Mouse (Mus musculus): ENCODE measurements at regions not wholly inside any gene's neighbourhood (a gene's known extent, or its start where the extent isn't known, plus 50 kb on each side); places are given as distances from the start of the nearest gene placed in this dataset.

DNA sequence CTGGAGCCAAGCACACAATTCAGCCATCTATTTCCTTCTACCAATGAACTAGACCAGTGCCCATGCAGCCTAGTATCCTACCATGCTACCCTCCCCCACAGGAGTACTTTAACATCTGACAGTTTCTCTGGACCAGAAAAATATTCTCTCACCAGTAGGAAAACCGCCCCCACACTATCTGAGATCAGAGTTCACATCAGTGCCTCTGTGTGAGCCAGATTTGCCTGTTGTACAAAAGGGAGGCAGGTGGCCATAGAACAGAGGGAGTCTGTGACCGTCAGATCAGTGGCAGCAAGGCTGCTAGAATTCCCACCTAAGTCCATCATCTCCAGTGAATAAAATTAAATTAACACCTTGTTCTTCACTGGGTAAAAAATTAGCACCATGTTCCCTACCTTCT is 166.5 kb downstream of the Atp23 start:
- DNase-seq: no peak

- no peak for DNase-seq
Measured at GRCm38 (mm10) chr10:126727840-126728239, 173.3 kb downstream of the Atp23 start.

GRCm38 (mm10) chr10:126717961-126718360 is 183.2 kb downstream of the Atp23 start:
- DNase-seq: peak in 1 of 2 experiments; percentile 5

- no peak for DNase-seq
Measured at GRCm38 (mm10) chr10:126711758-126712157, 189.4 kb downstream of the Atp23 start.

- DNase-seq: no peak
Measured at GRCm38 (mm10) chr10:126709219-126709917, 191.8 kb downstream of the Atp23 start.

- no peak for DNase-seq
Measured at GRCm38 (mm10) chr10:126708730-126709129, 192.4 kb downstream of the Atp23 start.

DNA sequence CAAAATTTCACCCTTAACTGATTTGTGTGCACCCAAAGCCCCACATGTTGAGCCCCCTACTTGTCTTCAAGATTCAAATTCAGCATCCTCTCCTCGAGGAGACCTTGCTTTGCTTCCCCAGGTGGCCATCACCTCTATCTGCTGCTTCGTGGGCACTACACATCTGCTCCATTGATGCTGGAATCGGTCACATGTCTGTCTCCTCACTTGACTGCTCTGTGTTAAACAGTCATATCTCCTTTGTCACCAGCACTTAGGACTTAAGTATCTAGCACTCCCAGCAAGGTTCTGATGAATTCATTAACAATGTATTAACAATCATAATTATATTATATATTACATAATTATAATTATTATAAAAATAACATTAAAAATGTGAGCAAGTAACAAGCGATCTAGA is 192.9 kb downstream of the Atp23 start:
- DNase-seq: no peak

DNA sequence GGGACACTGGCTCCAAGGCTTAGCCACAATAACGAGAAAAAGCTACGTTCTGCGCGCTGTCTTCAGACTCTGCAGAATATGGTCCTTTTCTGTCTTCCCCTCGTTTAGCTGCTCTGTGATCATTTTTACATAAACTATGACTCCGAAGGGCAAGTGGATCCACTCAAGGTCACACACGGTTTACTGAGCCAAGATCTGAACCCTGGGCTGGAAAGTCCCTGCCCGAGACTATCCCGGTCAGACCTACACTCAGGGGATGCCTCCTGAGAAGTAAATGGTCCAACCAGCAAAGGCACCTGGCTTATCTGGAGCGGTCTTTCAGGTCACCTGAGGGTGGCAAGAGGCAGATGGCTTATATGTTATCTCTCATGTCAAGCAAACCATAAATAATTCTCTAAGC is 204.1 kb downstream of the Atp23 start:
- no peak for DNase-seq

DNA sequence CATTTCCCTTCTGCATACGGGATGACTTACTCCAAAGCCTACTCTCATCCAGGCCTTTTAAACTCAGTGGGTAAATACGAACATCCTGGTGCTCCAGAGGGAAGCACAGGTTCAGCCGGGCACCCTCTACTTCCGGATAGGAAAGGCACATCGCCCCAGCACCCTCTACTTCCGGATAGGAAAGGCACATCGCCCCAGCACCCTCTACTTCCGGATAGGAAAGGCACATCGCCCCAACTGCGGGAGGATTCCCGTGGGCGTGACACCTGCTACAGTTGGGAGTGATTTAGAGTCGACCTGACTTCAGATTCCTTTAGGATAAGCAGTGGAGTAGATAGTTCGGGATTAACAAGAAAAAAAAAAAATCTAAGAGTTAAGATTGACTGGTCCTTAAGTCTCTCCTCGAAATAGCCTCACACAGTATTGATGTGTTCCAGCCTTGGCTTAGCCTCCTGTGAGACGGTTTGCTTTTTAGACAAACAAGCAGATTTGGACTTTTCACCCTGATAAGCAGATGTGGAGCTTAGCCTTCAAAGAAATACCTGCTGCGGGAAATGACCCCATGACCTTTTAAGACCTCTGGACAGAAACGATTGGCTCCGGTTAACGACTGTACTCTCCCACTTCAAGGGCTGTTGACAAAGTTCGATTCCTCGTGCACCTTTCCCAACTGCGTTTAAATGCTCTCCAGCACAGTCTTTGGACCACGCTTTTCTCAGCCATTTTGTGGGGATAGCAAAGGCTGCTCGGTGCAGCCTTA is 210.1 kb downstream of the Atp23 start:
- no peak for DNase-seq

GRCm38 (mm10) chr10:126680275-126681184 is 220.6 kb downstream of the Atp23 start:
- DNase-seq: no peak

GRCm38 (mm10) chr10:126679224-126680120 is 221.7 kb downstream of the Atp23 start:
- peak in 1 of 2 experiments; percentile 42 for DNase-seq

DNA sequence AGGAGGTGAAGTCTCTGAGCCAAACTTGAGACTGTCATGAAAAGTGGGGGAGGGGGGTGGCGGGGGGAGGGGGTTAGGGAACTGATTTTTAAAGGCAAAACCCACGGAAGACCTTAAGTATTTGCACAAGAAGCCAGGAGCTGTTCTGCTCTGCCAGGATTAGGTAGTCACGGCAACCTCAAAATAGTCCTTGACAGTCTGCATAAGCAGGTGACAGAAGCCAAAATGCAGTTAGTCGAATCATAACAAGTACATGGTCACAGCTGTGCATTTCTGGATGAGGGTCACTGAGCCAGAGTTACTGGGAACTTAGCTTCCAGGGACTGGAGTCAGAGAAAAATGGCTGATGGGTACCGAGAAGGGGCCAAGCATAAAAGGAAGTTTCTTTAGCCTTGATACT is 227.7 kb downstream of the Atp23 start:
- no peak for DNase-seq

DNA sequence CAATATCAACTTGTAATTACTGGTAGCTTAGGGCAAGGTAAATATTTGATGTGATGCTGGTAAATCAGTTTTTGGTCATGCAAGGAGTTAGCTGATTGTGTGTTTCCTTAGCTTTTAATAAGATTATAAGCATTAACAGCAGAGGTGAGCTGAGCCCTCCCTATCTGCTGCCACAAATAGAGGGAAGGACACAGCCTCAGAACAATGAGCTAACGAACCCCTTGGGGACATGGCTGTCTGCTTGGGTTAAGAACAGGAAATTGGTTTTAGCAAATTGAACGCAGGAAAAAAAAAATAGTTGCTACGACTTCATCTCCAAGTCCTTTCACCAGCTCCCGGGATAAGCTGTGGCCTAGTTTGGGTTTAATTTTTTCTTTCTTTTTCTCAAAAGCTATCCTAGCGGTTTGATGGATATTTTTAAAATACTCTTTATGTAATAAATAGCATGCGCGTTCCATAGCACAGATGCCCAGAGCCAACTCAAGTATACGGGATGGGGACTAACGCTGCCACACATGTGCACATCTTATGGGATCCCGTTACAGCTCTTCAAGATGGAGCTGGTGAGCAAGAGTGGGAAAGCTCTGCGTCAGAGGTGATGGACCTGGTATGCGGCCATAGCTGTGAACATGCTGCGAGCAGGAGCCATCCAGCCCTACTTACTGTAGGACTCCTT is 236.6 kb downstream of the Atp23 start:
- DNase-seq: no peak

DNA sequence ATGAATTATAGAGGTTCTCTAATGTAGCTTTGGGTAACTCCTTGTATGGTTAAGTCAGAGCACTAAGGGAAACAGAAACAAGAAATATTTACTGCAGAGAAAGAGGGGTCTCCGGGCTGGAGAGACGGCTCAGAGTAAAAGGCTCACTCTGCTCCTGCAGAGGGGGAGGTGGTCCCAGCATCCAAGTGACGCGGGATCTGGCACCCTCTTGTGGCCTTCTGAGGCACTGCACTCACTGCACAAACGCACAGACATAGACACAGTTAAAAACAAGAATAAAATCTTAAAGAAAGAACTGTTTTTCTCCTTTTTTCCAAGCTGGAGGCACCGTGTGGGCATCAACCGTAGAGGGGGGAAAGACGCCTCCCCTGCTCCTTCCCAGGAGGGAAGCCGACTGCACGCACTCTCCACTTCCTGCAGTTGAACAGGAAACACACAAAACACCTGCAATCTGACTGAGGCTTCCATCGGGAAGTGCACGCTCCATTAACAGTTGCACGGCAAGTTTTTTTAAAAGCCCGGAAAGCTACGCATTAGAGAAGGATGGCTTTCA is 237.6 kb downstream of the Atp23 start:
- DNase-seq: peak in 1 of 2 experiments; percentile 2

GRCm38 (mm10) chr10:126662765-126663164 is 238.4 kb downstream of the Atp23 start:
- DNase-seq: no peak

GRCm38 (mm10) chr10:126661095-126661615 is 240.0 kb downstream of the Atp23 start:
- DNase-seq: no peak

- no peak for DNase-seq
Measured at GRCm38 (mm10) chr10:126660024-126660423, 241.1 kb downstream of the Atp23 start.

- DNase-seq: peak in 1 of 2 experiments; percentile 7
Measured at GRCm38 (mm10) chr10:126652693-126653092, 248.5 kb downstream of the Atp23 start.

GRCm38 (mm10) chr10:126646587-126646986 is 254.6 kb downstream of the Atp23 start:
- DNase-seq: no peak

DNA sequence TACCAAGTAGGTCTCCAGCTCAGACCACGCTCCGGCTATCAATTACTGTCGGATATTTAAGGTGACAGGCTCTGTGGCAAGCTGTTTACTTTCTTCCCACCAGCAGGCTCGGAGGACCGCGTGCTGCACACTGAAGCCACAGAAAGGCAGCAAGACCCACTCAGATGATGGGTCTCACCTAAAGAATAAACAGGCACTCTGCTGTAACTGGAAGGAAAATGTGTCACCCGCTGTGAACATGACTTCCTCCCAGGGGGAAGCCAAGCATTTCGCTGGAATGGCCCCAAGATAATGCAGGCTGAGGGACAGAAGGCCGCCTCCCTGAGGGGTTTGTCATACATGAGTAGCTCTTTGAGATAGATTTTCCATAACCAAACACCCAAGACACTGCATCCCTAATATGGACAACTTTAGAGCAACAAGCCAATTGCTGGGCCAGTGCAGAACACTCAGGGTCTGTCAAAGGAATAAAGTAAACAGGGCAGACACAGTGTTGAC is 259.3 kb downstream of the Atp23 start:
- DNase-seq: no peak

GRCm38 (mm10) chr10:126634731-126635130 is 266.4 kb downstream of the Atp23 start:
- no peak for DNase-seq
